8 mouse cellular contexts compared by ENCODE assay signal in the genomic region with DNA sequence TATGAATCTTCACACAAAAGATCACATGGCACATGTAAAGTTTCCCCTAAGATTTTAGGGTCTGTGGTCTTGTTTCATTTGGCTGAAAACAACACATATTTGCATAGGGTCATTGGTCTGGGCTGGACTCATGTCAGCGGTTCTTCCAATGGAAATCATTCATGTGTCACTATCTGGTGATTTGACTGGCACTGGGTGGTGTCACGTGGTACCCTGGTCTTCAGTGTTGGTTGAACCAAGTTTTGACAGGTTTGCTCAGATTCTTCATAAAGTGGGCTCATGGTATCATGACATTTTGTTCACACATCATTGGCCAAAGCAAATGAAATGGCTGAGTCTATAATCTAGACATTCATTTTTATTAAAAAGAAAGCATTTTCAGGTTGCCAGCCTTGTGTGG. TPM values are rescaled to one million over a fixed set of nuclear protein-coding genes. Genes with fewer than 3 reads are reported as not detected.
DNase-seq lines count a peak whose midpoint lies in the region; ATAC-seq and TF ChIP-seq lines count a peak whose summit lies in the region.

No protein-coding gene starts in this region.

- peak; percentile 36 for DNase-seq in heart, adult 11 months
- no peak for DNase-seq in heart, postnatal 4 days
- DNase-seq in lung, adult 2 months = no peak
- DNase-seq in liver, postnatal 0 days = no peak
- DNase-seq in left cerebral cortex, postnatal 36 days (ENCODE audit: low spot score in 2 of 2) = no peak
- DNase-seq in left cerebral cortex, adult 11 months (ENCODE audit: low spot score) = no peak

- peak overlapping the region; percentile 94 for H3K4me2 ChIP-seq in lung, embryonic 15.5 days
- peak overlapping the region; percentile 94 for H3K4me2 ChIP-seq in forebrain, embryonic 16.5 days (ENCODE audit: low read length)
- H3K4me2 ChIP-seq in liver, postnatal 0 days (ENCODE audit: low read depth, low read length) = peak overlapping the region; percentile 99

- no peak overlapping the region for H3K27ac ChIP-seq in lung, embryonic 15.5 days
- no peak overlapping the region for H3K27ac ChIP-seq in forebrain, embryonic 16.5 days (ENCODE audit: low read length)
- 0 out of 2 replicates have a peak overlapping the region, but pooled peaks have one; percentile 99 for H3K27ac ChIP-seq in liver, postnatal 0 days (ENCODE audit: low read depth)

- H3K9me3 ChIP-seq in lung, embryonic 15.5 days = no peaks in the 10 kb centered on the region
- H3K9me3 ChIP-seq in forebrain, embryonic 16.5 days (ENCODE audit: control insufficient read depth, low read length) = no peaks in the 10 kb centered on the region
- H3K9me3 ChIP-seq in liver, postnatal 0 days (ENCODE audit: low read length) = no peaks in the 10 kb centered on the region

- 78% methylated on average over 2 of the region's 2 CpGs for WGBS in lung, embryonic 15.5 days
- WGBS in lung, adult 2 months = 81% methylated on average over 2 of the region's 2 CpGs
- 90% methylated on average over 2 of the region's 2 CpGs for WGBS in forebrain, embryonic 16.5 days
- 86% methylated on average over 2 of the region's 2 CpGs for WGBS in liver, postnatal 0 days (ENCODE audit: insufficient replicate concordance)

- ATAC-seq in lung, embryonic 15.5 days (ENCODE audit: borderline replicate concordance, extremely low read depth, low FRiP score, low TSS enrichment) = no peak
- no peak for ATAC-seq in forebrain, embryonic 16.5 days
- no peak for ATAC-seq in liver, postnatal 0 days

- intact Hi-C loops in left cerebral cortex, postnatal 36 days (cut with DNase I) = loop anchor here (5.0 kb wide), 1 partner anchor 100 kb away; no protein-coding TSS in a partner anchor

- H3K27me3 ChIP-seq in lung, embryonic 15.5 days = no peaks in the 10 kb centered on the region
- H3K27me3 ChIP-seq in forebrain, embryonic 16.5 days (replicated peaks; ENCODE audit: control insufficient read depth, insufficient read depth, low read length) = no peaks in the 10 kb centered on the region
- no peaks in the 10 kb centered on the region for H3K27me3 ChIP-seq in liver, postnatal 0 days (ENCODE audit: insufficient read depth, low read length)

- H3K4me1 ChIP-seq in lung, embryonic 15.5 days = peaks cover 17% of the 10 kb centered on the region
- H3K4me1 ChIP-seq in lung, adult 2 months (ENCODE audit: control insufficient read depth, insufficient read depth, low read length) = peaks cover 7% of the 10 kb centered on the region; the same call in 1 of the 2 replicates
- H3K4me1 ChIP-seq in forebrain, embryonic 16.5 days (replicated peaks; ENCODE audit: control insufficient read depth, insufficient read depth, low read length) = peaks cover 13% of the 10 kb centered on the region
- peaks cover 20% of the 10 kb centered on the region for H3K4me1 ChIP-seq in liver, postnatal 0 days (ENCODE audit: insufficient read depth)

- H3K4me3 ChIP-seq in lung, embryonic 15.5 days = peak overlapping the region; percentile 92
- H3K4me3 ChIP-seq in lung, adult 2 months (replicated peaks; ENCODE audit: extremely low read depth, low read depth, low read length) = no peak overlapping the region
- H3K4me3 ChIP-seq in forebrain, embryonic 16.5 days (replicated peaks; ENCODE audit: low read length) = no peak overlapping the region
- H3K4me3 ChIP-seq in liver, postnatal 0 days (ENCODE audit: low read depth, low read length) = peak overlapping the region; percentile 94

- H3K36me3 ChIP-seq in lung, embryonic 15.5 days = no peaks in the 10 kb centered on the region
- no peaks in the 10 kb centered on the region for H3K36me3 ChIP-seq in forebrain, embryonic 16.5 days (ENCODE audit: control insufficient read depth, insufficient read depth)
- no peaks in the 10 kb centered on the region for H3K36me3 ChIP-seq in liver, postnatal 0 days (replicated peaks; ENCODE audit: insufficient read depth, low read length)

- H3K9ac ChIP-seq in lung, embryonic 15.5 days = no peak overlapping the region
- no peak overlapping the region for H3K9ac ChIP-seq in forebrain, embryonic 16.5 days (replicated peaks; ENCODE audit: low read depth, low read length)
- H3K9ac ChIP-seq in liver, postnatal 0 days (replicated peaks) = peak overlapping the region; percentile 86

- no peak for TF ChIP-seq EP300 in liver, postnatal 0 days (IDR thresholded peaks at IDR 0.05; ENCODE audit: low read depth)

- TF ChIP-seq CTCF in lung, adult 2 months (IDR thresholded peaks at IDR 0.05; ENCODE audit: insufficient read depth, low read length) = no peak
- no peak for TF ChIP-seq CTCF in liver, postnatal 0 days (IDR thresholded peaks at IDR 0.05; ENCODE audit: low read depth)

- no peak for TF ChIP-seq POLR2A in lung, adult 2 months (IDR thresholded peaks at IDR 0.05; ENCODE audit: borderline replicate concordance, extremely low read depth, low read depth, low read length)

RNA-seq across cellular contexts. Expression of a gene that starts 1.3 kb away (rescaled TPM):
- 1 to 10 TPM; 4.7 to 8.2 TPM for total RNA-seq in heart, postnatal 4 days (2021)
- polyA plus RNA-seq in lung, embryonic 15.5 days (2015; fragmentation: Nextera tagmentation; extraction: Ambion mirVana) = 13.4 and 15.2 TPM in 2 replicates
- polyA plus RNA-seq in lung, adult 2 months (2012; rRNA removed) = 0.19 and 0.37 TPM in 2 replicates
- 5.4 and 5.8 TPM in 2 replicates for polyA plus RNA-seq in forebrain, embryonic 16.5 days (2015; fragmentation: Nextera tagmentation; extraction: Ambion mirVana)
- polyA plus RNA-seq in liver, postnatal 0 days (2015; fragmentation: Nextera tagmentation; extraction: Ambion mirVana) = 5.4 and 6.5 TPM in 2 replicates
- under 1 TPM; 0.32 to 0.91 TPM for total RNA-seq in left cerebral cortex, postnatal 36 days (2021)

Comparison
In these comparisons a context has a peak if more than half of its experiments do, and no peak if none do; other contexts are left out.
1. H3K4me3 ChIP-seq: peak in lung, embryonic 15.5 days (single experiment) and liver, postnatal 0 days (single experiment); none in lung, adult 2 months (single experiment) and forebrain, embryonic 16.5 days (single experiment).
2. Peak in every context shown above with its lines, with median percentiles within 50 percentile points of each other: H3K4me2 ChIP-seq.